Mouse (Mus musculus) spleen, postnatal 0 days (tissue): Measurements from ENCODE around the gene Ppp1ca. TPM values are rescaled to one million over a fixed set of nuclear protein-coding genes. Genes with fewer than 3 reads are reported as not detected.

ENCODE experiments used
- polyA plus RNA-seq: library from polyadenylated mRNA; unstranded; fragments of >200 nt; fragmentation: Nextera tagmentation; extraction: Ambion mirVana; gene quantifications from 2 replicates; pipeline ENCODE4 v1.2.1, GENCODE M21; 2015

Gene Ppp1ca
- 442 and 443 TPM in 2 replicates for polyA plus RNA-seq

DNA sequence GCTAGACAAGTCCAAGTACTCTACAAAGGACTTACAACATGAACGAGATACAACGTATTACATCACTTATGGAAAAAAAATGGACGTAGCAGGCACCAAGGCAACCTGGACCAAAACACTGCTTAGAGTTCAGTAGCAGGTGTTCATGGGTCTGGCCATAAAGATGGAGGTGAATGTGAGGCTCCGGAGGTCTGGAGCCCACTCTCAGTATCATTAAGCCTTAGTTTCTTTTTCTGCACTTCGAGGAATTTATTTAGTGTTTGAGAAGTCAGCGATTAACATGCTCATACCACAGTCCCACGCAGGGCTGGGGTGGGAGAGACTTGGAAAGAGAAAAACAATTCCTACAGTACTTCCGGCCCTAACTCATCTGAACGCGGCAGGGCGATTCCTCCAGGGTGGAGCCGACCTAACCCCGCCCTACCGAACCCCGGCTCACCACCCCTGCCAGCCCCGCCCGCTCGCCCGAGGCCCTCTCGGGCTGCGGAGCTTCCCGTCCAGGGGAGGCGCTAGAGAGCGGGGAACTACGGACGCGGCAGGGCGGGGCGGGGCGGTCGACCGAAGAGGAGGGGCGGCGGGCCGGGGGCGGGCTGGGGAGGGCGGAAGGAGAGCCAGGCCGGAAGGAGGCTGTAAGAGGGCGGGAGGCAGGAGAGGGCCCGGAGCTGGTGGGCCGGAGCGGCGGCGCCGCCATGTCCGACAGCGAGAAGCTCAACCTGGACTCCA is at the start of gene Ppp1ca:
TSS of gene Ppp1ca (plus strand) at position 538 of the 723 bp plus-strand sequence.

DNA sequence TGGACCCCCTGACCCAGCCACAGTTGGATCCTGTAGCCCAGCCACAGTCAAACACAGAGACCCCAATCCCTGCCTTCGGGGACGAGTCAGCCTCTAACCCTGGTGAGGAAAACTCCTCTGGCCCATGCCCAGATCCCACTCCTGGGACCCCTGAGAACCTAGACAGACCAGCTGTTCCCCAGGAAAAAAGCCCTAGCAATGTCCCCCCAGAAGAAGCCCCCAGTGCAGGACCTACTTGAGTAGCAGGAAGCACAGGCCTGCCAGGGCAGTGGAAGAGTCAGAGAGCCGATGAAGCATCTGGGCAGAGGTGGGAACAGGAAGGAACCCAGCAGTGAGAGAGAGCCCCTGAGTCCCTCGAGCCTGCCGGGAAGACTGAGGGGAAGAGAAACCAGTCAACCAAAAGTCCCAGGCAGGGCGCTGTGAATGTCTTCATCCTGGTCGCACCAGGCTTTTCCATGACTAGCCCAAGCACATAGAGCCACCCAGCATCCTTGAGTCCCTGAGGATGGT is 48.1 kb upstream of the Ppp1ca start, which contains the start of gene Cabp4:
TSS of gene Cabp4 (minus strand) at position 275 of the 510 bp plus-strand sequence.

DNA sequence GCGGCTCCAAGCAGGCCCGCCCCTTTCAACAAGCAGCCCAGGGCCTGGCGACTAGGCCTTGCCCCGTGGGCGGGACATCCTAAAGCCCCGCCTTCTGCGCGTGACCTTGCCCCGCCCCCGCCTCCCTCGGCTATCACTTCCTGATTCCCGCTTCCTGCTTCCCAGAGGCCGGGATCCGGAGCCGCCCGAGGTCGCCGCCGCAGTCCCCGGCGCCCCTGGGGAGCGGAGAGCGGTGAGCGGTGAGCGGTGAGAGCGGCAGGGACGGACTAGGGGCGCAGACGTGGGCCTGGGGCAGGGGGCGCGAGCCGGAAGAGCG is 43.4 kb upstream of the Ppp1ca start, which contains the start of gene Coro1b:
TSS of gene Coro1b (plus strand) at position 129 of the 316 bp plus-strand sequence.

DNA sequence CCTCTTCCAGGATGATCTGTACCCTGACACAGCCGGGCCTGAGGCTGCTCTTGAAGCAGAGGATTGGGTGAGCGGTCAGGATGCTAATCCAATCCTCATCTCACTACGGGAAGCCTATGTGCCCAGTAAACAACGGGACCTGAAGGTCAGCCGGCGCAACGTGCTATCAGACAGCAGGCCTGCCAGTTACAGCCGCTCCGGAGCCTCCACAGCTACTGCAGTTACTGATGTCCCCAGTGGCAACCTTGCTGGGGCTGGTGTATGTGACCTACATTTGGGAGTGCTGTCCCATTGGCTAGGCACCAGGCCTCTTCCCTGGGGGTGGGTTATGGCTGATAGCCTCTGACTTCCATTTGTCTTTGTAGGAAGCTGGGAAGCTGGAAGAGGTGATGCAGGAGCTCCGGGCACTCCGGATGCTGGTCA is 38.6 kb upstream of the Ppp1ca start, which contains the start of gene Ptprcap:
TSS of gene Ptprcap (plus strand) at position 373 of the 423 bp plus-strand sequence.

DNA sequence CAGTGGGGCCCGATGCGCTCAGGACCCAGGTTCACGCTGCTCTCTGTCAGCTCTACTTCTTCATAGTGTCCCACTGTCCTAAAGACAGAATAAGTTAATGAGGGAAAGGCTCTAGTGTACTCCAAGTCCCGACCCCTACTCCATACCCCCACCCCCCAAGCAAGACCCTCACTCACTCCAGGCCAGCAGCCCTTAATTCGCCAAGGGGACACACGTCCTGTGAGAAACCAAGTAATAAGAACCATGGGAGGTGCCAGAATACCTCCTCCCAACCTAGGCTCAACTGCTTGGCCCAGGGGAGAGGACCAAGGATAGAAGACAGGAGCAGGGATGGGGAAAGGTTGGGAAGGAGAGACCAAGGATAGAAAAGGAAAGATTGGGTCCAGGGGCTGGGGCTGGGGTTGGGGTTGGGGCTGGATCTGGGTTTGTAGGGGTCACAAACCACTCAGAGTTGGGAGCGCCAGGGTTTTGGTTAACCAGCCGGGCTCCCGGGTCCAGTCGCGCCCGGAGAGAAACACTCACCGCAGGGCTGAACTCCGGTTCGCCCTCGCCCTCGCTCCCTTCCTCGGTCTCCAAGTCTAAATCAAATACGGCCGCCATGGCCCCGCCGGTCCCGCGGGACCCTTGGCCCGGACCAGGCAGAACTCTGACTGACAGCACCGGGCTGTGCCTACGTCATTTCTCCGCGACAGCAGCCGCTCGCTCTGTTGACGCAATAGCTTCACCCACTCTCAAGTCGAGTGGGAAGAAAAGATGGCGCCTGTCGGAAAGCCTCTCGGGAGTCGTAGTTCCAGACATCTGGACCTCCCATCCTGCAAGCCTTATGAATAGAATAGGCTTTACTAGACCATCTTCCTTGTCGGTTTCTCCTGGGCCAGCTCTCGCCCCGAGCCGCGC is 29.0 kb upstream of the Ppp1ca start, which contains the start of gene Rps6kb2:
TSS of gene Rps6kb2 (minus strand) at position 709 of the 897 bp plus-strand sequence.

DNA sequence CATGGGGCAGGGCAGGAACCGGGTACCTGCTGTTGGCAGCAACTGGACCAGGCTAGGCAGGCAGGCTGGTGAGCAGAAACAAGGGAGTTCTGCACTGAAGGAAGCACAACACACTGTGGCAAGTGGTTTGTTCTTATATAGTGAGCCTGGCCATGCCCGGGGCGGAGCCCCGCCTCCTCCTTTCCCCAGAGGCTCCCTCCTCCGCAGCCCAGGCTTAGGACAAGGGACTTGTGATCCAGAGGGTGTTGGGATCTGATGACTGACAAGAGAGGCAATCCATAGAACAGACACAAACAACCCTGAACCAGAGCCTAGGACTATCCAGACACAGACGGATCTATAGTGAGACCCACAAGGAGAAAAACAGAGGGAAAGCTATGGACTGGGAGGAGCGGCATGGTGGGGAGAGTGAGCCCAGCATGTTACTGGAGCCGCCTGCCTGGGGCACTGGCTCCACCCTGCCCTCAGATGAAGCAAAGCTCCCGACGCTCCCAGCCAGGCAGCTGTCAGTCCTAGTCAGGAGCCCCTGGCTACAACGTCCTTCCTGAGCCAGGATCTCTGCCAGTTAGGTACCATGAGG is 16.4 kb upstream of the Ppp1ca start, which contains the start of gene Carns1:
TSS of gene Carns1 (minus strand) at position 112 of the 580 bp plus-strand sequence.

DNA sequence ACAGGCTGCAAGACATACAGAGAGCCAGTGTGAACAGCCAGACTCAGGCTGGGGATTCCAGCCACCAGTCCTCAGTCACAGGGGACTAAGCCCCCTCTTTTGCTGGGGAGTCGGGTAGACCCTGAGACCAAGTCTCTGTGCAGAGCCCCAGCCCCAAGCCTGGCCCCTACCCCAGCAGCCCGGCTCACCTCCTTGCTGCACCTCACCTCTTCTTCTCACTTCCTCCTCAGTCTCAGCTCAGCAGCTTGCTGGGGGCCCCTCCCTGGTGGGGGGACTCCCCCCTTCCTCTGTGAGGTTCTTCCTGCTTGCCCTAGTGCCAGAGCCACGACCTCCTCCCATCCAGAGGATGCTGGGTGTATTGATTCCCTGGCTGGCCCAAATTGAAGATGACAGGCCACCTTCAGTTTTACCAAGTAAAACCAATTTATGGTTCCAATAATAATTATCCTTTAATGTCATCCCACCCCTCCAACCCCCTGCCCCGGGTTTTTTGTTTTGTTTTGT is 982 bp upstream of the Ppp1ca start, which contains the start of gene Tbc1d10c:
TSS of gene Tbc1d10c (minus strand) at position 454 of the 504 bp plus-strand sequence.

DNA sequence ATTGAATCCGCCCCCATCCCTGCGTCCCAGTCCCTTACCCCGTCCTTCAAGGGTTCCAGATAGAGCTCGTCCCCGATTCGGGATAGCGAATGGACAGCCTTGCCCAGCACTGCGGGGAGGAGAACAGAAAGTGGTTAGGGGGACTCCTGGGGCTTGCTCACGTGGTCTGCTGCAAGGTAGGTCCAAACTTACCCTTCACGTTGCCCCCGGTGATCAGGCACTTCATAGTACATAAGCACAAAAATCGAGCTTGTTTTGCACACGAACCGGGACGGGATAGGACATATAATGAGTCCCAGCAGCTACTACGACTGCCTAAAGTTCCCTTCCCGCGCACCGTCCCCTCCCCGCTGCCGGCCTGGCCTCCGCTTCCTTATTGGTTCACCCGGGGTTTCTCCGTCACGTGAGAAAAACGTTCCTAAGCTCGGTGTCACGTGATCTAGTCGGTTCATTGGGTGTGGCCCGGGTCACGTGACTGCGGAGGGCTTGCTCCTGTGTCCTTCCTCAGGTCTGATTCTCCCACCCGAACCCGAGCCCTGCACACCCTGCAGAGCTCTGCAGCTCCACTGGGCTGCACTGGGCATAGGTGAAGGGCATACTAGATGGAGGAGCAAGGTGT is 9.5 kb downstream of the Ppp1ca start, which contains the start of gene Rad9a:
TSS of gene Rad9a (minus strand) at position 372 of the 619 bp plus-strand sequence.

DNA sequence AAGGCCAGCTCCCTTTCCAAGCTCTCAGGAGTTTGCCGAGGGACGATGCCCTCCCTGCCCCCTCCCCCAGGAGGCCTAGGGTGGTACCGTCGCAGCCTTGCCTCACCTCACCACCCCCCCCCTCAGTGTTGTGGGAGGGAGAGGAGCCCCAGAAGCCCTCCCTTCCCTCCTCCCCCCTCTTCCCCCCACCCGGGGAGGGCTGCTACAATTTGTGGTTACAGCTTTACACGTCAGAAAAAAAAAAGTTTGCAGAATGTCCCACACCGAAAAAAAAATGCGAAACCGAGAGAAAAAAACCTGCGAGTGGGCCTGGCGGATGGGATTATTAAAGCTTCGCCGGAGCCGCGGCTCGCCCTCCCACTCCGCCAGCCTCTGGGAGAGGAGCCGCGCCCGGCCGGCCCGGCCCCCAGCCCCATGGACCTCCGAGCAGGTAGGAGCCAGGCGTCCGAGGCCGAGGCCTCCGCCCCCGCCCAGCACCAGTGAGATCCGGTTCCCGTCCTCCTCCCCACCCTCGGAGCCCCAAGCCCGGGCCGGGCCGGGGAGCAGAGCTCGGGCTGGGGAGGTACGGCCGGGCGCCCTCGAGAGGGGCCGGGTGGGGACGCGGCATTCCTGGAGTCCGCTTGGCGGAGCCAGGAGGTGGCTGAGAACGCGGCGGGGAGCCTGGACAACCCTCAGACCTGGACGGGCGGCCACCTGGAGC is 22.4 kb downstream of the Ppp1ca start, which contains the start of the genes Clcf1 and AC109138.7:
TSS of gene Clcf1 (plus strand) at position 168 of the 700 bp plus-strand sequence.
TSS of gene AC109138.7 (plus strand) at position 287 of the 700 bp plus-strand sequence.

DNA sequence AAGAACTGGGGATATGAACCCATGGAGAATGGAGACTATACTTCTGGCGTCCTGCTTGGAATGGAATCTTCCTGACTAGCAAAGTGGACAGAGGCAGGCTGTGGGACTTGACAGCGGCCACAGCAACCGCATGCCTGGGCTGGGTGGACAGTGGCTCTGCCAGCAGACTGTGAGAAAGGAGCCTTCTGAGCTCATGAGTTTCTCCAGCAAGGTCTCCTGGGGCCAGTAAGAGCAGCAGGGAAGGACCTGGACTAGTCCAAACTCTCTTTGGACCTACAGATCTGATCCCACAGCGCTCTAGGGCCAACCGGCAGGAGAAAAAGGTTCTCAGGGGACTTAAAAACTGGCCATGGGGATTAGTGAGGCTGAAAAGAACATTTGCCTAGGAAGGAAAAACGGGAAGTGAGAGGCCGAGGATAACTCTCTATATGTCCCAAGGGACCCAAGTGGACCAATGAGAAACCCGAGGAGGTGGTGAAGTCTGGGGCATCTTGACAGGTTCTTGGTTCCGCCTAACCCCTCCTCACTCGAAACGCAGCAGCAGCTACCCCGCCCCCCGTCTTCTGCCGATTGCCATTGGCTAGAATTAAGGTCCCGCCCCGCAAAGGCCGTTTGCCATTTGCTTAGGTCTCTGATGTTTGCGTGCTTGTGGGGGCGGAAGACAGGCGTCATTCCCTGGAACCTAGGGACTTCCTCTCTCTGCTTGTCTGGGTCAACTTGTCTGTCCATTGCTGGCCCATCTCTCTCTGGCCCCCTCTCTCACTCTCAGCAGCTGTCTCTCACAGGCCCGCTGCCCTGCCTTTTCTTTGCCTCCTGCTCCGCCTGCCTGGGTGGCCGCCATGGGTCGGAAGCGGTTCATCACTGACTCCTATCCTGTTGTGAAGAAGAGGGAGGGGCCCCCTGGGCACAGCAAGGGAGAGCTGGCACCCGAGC is 39.7 kb downstream of the Ppp1ca start, which contains the start of gene Pold4:
TSS of gene Pold4 (plus strand) at position 647 of the 933 bp plus-strand sequence.

Other genes with a start within 250 kb of the Ppp1ca start
- gene Aldh3b3, start 233.4 kb upstream of the Ppp1ca start, polyA plus RNA-seq = 0.08 and 0.15 TPM in 2 replicates
- gene Aldh3b2, start 219.7 kb upstream of the Ppp1ca start, polyA plus RNA-seq = 0.45 and 0.91 TPM in 2 replicates
- gene Acy3, start 205.5 kb upstream of the Ppp1ca start, polyA plus RNA-seq = 7.9 and 9.8 TPM in 2 replicates
- gene Tbx10, start 199.3 kb upstream of the Ppp1ca start, polyA plus RNA-seq = 0.06 TPM in 1 of 2 replicates, not detected in the other
- 20.8 and 22.9 TPM in 2 replicates for gene Nudt8, start 191.5 kb upstream of the Ppp1ca start, polyA plus RNA-seq
- 0.71 and 0.87 TPM in 2 replicates for gene Gm49405, start 191.4 kb upstream of the Ppp1ca start, polyA plus RNA-seq
- 1.3 and 1.6 TPM in 2 replicates for gene Doc2g, start 188.8 kb upstream of the Ppp1ca start, polyA plus RNA-seq
- gene Ndufv1, start 179.3 kb upstream of the Ppp1ca start, polyA plus RNA-seq = 162 and 170 TPM in 2 replicates
- 309 and 335 TPM in 2 replicates for gene Gstp1, start 154.1 kb upstream of the Ppp1ca start, polyA plus RNA-seq
- 7.4 and 12.0 TPM in 2 replicates for gene Gstp2, start 146.0 kb upstream of the Ppp1ca start, polyA plus RNA-seq
- 30.1 and 31.1 TPM in 2 replicates for gene Gstp3, start 132.5 kb upstream of the Ppp1ca start, polyA plus RNA-seq
- gene Cabp2, start 110.5 kb upstream of the Ppp1ca start, polyA plus RNA-seq = 0.19 TPM in 1 of 2 replicates, not detected in the other
- 172 and 193 TPM in 2 replicates for gene Cdk2ap2, start 94.9 kb upstream of the Ppp1ca start, polyA plus RNA-seq
- gene Pitpnm1, start 92.1 kb upstream of the Ppp1ca start, polyA plus RNA-seq = 16.6 and 22.5 TPM in 2 replicates
- gene Aip, start 66.2 kb upstream of the Ppp1ca start, polyA plus RNA-seq = 46.8 and 51.7 TPM in 2 replicates
- not detected in 2 replicates for gene Gpr152, start 52.3 kb upstream of the Ppp1ca start, polyA plus RNA-seq
- gene Cabp4, start 48.0 kb upstream of the Ppp1ca start, polyA plus RNA-seq = 0.34 and 0.51 TPM in 2 replicates
- 83.9 and 109 TPM in 2 replicates for gene Coro1b, start 43.4 kb upstream of the Ppp1ca start, polyA plus RNA-seq
- 54.1 and 74.8 TPM in 2 replicates for gene Ptprcap, start 38.5 kb upstream of the Ppp1ca start, polyA plus RNA-seq
- gene Rps6kb2, start 28.7 kb upstream of the Ppp1ca start, polyA plus RNA-seq = 30.1 and 37.0 TPM in 2 replicates
- gene Carns1, start 16.6 kb upstream of the Ppp1ca start, polyA plus RNA-seq = 2.5 and 3.6 TPM in 2 replicates
- 26.1 and 34.7 TPM in 2 replicates for gene Tbc1d10c, start 781 bp upstream of the Ppp1ca start, polyA plus RNA-seq
- gene Rad9a, start 9.6 kb downstream of the Ppp1ca start, polyA plus RNA-seq = 17.5 and 19.7 TPM in 2 replicates
- 3.2 and 4.0 TPM in 2 replicates for gene Clcf1, start 22.2 kb downstream of the Ppp1ca start, polyA plus RNA-seq
- gene AC109138.7, start 22.3 kb downstream of the Ppp1ca start, polyA plus RNA-seq = not detected in 2 replicates
- 30.2 and 35.5 TPM in 2 replicates for gene Pold4, start 39.8 kb downstream of the Ppp1ca start, polyA plus RNA-seq
- 4.7 and 6.3 TPM in 2 replicates for gene Ssh3, start 77.1 kb downstream of the Ppp1ca start, polyA plus RNA-seq
- 1.7 and 2.7 TPM in 2 replicates for gene Ankrd13d, start 91.1 kb downstream of the Ppp1ca start, polyA plus RNA-seq
- gene Grk2, start 114.2 kb downstream of the Ppp1ca start, polyA plus RNA-seq = 23.0 and 33.3 TPM in 2 replicates
- gene Kdm2a, start 206.2 kb downstream of the Ppp1ca start, polyA plus RNA-seq = 19.6 and 20.3 TPM in 2 replicates
- 9.0 and 13.6 TPM in 2 replicates for gene Rhod, start 247.4 kb downstream of the Ppp1ca start, polyA plus RNA-seq